Mouse (Mus musculus) liver, embryonic 15.5 days (tissue): ENCODE data around the gene Smap1. TPM values are rescaled to one million over a fixed set of nuclear protein-coding genes. Genes with fewer than 3 reads are reported as not detected.
A peak's percentile ranks its signal among the peaks of the same experiment; 100 is the strongest.
"Not testable (repeated sequence)": the region's sequence is repeated elsewhere in the genome, so short reads cannot be mapped to it uniquely, and the experiment has no call there.

Experiments used
- ATAC-seq: fragments of 200-750 bp; cut with Nextera tagmentation; 2 replicates; pipeline ENCODE4 v1.8.0; 2017; ENCODE audit warnings: moderate number of reproducible peaks, mild to moderate bottlenecking, moderate library complexity; ENCODE audit not compliant: insufficient read depth
- H3K27ac ChIP-seq: fragments of 300-500 bp; sonication (generic); replicated peaks from 2 replicates; pipeline ENCODE4 v1.5.1; 2015; ENCODE audit warnings: mild to moderate bottlenecking, inconsistent platforms
- H3K27me3 ChIP-seq: fragments of 300-500 bp; sonication (generic); 2 replicates; pipeline ENCODE4 v1.6.1; 2015; ENCODE audit warnings: mild to moderate bottlenecking, inconsistent platforms
- H3K36me3 ChIP-seq: fragments of 300-500 bp; sonication (generic); replicated peaks from 2 replicates; pipeline ENCODE4 v1.6.1; 2015; ENCODE audit warnings: moderate library complexity, mild to moderate bottlenecking, inconsistent platforms
- H3K4me1 ChIP-seq: fragments of 300-500 bp; sonication (generic); replicated peaks from 2 replicates; pipeline ENCODE4 v1.6.1; 2015; ENCODE audit warnings: inconsistent platforms
- H3K4me2 ChIP-seq: fragments of 300-500 bp; sonication (generic); 2 replicates; pipeline ENCODE4 v1.6.1; 2015; ENCODE audit warnings: moderate library complexity, mild to moderate bottlenecking, inconsistent platforms
- H3K4me3 ChIP-seq: fragments of 300-500 bp; sonication (generic); replicated peaks from 2 replicates; pipeline ENCODE4 v1.5.1; 2015; ENCODE audit warnings: mild to moderate bottlenecking, inconsistent platforms
- H3K9ac ChIP-seq: fragments of 300-500 bp; sonication (generic); 2 replicates; pipeline ENCODE4 v1.6.1; 2015; ENCODE audit warnings: moderate library complexity, mild to moderate bottlenecking, inconsistent platforms
- H3K9me3 ChIP-seq: fragments of 300-500 bp; sonication (generic); replicated peaks from 2 replicates; pipeline ENCODE4 v1.6.1; 2016; ENCODE audit warnings: inconsistent platforms
- WGBS: fragments of 180-500 bp; shearing (Covaris S2); methylation state at CpG from one replicate; pipeline ENCODE4 v1.1.7; 2015; ENCODE audit warnings: mixed read lengths; ENCODE audit not compliant: insufficient replicate concordance; 5-methylcytosine and 5-hydroxymethylcytosine counted together
- polyA plus RNA-seq: library from polyadenylated mRNA; unstranded; fragments of >200 nt; fragmentation: Nextera tagmentation; extraction: Ambion mirVana; gene quantifications from 2 replicates; pipeline ENCODE4 v1.2.1, GENCODE M21; 2015

The Smap1 gene
- 27.2 and 28.2 TPM in 2 replicates for polyA plus RNA-seq

DNA sequence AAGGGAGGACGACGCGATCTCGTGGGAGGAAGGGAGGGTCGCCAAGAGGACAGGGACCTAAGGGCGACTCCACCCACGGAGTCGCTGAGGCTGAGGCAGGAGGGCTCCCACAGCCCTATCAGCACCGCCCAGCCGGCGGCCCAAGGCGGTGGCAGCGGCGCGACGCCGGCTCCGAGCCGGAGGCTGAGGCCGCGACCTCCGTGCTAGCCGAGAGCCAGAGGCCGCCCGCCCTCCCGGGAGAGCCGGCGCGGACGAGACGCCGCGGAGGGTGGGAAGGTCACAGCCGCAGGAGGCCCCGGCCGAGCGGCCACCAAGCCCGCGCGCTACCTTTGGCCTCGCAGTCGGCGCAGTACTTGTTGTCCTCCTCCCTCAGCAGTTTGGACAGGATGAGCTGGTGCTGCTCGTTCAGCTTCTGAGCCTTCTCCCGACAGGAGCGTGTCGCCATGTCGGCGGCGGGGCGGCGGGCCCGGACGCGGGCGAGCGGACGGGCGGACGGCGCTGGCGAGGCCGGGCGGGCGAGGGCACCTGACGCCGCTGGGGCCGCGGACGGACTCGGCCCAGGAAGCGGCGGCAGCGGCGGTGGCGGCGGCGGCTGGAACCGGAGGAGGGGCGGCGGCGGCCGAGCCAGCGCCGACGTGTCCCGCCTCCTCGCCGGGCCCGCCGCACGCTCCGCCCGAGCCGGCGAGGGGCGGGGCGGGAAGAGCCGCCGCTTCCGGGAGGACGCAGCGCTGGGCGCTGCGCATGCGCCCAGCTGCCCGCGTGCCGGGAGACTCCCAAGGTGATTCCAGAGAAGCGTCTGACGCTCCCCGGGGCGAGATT is at the start of gene Smap1:
Smap1 (minus strand) TSS at position 607 of the 819 bp plus-strand sequence.
- Histone ChIP-seq H3K9me3 (0 out of 2 replicates have a peak, but pooled peaks cover 5% of the 10 kb centered on the region), H3K4me2 (peak within 1 kb of the TSS; percentile 85), H3K4me3 (peak within 1 kb of the TSS; percentile 98), H3K36me3 (no peaks in the 10 kb centered on the region), H3K27ac (peak within 1 kb of the TSS; percentile 100), H3K9ac (peak within 1 kb of the TSS; percentile 99), H3K4me1 (peaks cover 43% of the 10 kb centered on the region), H3K27me3 (no peaks in the 10 kb centered on the region)
- peak; percentile 92 for ATAC-seq
- under 1% methylated on average over 90 of the region's 113 CpGs for WGBS

DNA sequence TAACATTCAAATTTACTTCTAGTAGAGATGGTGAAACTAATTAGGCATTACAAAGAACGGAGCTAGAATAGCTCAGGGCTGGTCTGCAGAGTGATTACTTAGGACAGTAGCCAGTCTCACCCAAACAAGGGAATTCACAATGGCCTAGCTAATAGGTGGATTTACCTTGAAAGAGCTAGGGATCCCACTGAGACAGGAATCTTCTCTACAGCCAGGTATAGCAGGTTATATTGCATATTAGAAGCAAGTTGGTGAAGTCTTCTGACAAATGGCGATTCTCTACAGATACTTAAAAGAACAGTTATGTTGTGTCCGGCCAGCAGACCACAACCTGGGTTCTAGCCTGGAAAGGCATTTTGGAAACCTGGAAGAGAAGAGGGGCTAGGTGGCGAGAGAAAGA is 49.0 kb upstream of the Smap1 start:
- not testable (repeated sequence) for H3K9me3 ChIP-seq, H3K4me3 ChIP-seq, H3K27ac ChIP-seq, H3K36me3 ChIP-seq, H3K9ac ChIP-seq, ATAC-seq, H3K4me1 ChIP-seq, H3K4me2 ChIP-seq, H3K27me3 ChIP-seq
- WGBS = 72% methylated on average over 4 of the region's 4 CpGs

DNA sequence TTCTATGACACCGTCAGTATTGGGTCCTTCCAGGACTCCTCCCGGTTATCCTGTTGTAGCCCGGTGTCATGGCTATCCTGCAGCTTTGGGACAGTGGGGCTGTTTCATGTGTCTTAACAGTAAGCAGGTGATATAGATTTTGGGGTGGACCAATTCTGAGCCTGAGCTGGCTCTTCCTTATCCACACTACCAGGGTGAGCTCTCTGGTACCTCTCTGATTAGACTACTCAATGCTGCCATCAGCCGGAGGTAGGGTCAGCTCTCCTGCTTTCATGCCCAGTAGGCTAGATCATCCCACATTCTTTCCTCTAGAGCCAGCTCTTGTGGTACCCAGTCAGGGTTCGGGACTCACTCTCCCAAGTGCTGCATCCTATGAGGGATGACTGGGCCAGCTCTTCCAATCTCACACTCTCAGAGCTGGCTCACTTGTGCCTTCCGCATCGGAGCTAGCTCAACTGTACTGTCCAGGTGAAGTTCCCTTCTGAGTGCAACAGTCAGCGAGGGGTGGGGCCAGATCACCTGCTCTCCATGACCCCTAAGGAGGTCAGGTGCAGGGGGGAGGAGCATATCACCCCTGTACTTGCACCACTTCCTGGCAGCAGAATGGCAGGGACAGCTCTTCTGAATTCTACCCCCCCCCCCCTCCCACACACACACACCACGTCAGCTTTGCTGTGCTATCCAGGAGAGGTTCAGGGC is 46.1 kb upstream of the Smap1 start:
- Histone ChIP-seq H3K4me3 (no peak overlapping the region), H3K4me1 (peaks cover 2% of the 10 kb centered on the region; the same call in 1 of the 2 replicates), H3K27ac (no peak overlapping the region), H3K27me3 (no peaks in the 10 kb centered on the region), H3K9ac (no peak overlapping the region), H3K4me2 (no peak overlapping the region), H3K9me3 (no peaks in the 10 kb centered on the region), H3K36me3 (no peaks in the 10 kb centered on the region)
- WGBS = 71% methylated on average over 9 of the region's 9 CpGs
- no peak for ATAC-seq

DNA sequence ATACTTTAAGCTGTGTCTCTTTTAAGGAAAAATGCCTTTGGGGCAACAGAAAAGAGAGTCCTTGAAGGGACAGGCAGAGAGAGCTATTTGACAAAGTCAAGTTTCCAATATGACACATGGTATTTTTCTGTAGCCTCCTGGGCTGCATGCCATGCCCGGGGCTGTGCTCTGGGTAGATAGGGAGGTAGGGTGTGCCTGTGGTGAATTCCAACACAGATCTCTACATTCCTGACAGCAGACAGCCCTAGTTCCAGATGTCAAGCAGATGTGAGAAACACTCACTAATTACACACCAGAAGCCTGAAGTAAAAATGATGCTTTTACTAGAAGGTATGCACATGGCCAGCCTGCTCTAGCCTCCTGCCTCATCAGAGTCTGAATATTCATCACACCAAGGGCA is 44.1 kb upstream of the Smap1 start:
- no peak overlapping the region for H3K27ac ChIP-seq
- no peak overlapping the region for H3K4me3 ChIP-seq
- no peak overlapping the region for H3K9ac ChIP-seq
- H3K4me1 ChIP-seq = peaks cover 2% of the 10 kb centered on the region; the same call in 1 of the 2 replicates
- peak; percentile 87 for ATAC-seq
- no peaks in the 10 kb centered on the region for H3K27me3 ChIP-seq
- no peaks in the 10 kb centered on the region for H3K9me3 ChIP-seq
- no peak overlapping the region for H3K4me2 ChIP-seq
- 33% methylated on average over 1 of the region's 1 CpGs for WGBS
- no peaks in the 10 kb centered on the region for H3K36me3 ChIP-seq

DNA sequence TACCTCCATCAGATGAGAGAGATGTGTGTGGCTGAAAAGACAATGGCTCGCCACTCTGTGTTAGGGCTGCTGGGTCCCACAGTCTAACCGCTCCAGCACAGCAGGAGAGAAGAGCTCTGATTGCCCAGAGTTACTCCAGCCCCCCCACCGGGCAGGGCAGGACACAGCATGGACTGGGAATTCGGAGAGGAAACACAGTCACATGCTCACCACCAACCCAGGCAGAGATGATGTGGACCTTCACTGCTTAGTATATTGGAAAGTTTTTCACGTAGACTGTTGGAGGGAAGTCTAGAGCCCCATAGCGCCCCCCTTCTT is 37.3 kb upstream of the Smap1 start:
- no peak for ATAC-seq
- 23% methylated on average over 6 of the region's 6 CpGs for WGBS

DNA sequence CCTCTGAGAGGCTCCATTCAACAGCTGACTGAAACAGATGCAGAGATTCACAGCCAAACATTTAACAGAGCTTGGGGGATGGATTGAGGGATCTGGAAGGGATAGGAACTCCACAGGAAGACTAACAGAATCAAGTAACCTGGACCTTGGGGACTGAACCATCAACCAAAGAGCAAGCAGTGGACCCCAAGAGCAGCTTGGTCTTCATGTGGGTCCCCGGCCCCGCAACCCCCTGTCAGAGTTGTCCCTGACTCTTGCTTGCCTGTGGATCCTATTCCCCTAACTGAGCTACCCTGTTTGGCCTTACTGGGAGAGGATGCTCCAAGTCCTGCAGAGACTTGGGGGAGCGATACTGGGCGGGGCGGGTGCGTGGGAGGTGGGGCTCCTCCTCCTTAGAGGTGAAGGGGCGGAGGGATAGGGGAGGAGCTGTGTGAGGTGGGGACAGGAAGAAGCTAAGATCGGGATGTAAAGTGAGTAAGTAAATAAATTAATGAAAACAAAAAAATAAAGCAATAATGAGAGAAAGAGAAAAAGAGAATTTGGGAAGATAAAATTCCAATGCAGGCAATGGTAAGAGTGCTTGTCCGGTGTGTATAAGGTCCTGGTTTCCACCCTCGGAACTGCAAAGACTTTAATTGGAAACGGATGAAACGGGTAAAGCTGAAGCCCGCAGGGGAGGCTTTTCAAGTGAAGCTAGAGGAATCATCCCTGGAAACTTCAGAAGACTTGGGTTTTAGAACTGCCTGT is 36.7 kb upstream of the Smap1 start:
- no peaks in the 10 kb centered on the region for H3K36me3 ChIP-seq
- H3K4me3 ChIP-seq = no peak overlapping the region
- H3K4me2 ChIP-seq = peak overlapping the region; percentile 32; the same call in 1 of the 2 replicates
- H3K9me3 ChIP-seq = no peaks in the 10 kb centered on the region
- no peak overlapping the region for H3K9ac ChIP-seq
- H3K27ac ChIP-seq = no peak overlapping the region
- WGBS = 17% methylated on average over 13 of the region's 13 CpGs
- H3K27me3 ChIP-seq = peaks cover 9% of the 10 kb centered on the region; the same call in 1 of the 2 replicates
- ATAC-seq = no peak
- H3K4me1 ChIP-seq = 0 out of 2 replicates have a peak, but pooled peaks cover 2% of the 10 kb centered on the region

More for the DNA sequence above, 37.3 kb upstream of the Smap1 start:
- H3K27me3 ChIP-seq = peaks cover 9% of the 10 kb centered on the region; the same call in 1 of the 2 replicates
- no peak overlapping the region for H3K9ac ChIP-seq
- peak overlapping the region; percentile 32; the same call in 1 of the 2 replicates for H3K4me2 ChIP-seq
- H3K27ac ChIP-seq = no peak overlapping the region
- H3K4me3 ChIP-seq = no peak overlapping the region
- H3K36me3 ChIP-seq = no peaks in the 10 kb centered on the region
- no peaks in the 10 kb centered on the region for H3K9me3 ChIP-seq
- 0 out of 2 replicates have a peak, but pooled peaks cover 2% of the 10 kb centered on the region for H3K4me1 ChIP-seq

DNA sequence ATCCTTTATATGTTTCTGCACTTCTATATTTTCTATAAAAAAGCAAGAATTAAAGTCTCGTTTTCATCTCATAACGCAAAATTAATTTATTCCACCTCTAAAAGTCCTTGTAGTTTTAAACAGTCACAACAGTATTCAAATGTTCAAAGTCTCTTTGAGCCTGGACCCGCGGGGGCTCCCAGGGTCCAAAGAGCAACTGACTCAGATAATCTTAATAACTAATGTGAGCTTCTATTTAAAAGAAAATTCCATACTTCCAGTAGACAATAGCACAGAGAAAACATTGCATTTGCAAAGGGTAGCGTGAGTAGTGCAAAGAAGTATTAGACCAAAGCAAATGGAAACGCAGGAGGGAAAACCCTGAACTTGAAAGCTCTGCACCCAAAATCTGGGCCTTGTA is 36.0 kb upstream of the Smap1 start:
- ATAC-seq = no peak
- 65% methylated on average over 6 of the region's 6 CpGs for WGBS
- H3K4me3 ChIP-seq = no peak overlapping the region
- no peak overlapping the region for H3K27ac ChIP-seq
- no peaks in the 10 kb centered on the region for H3K36me3 ChIP-seq
- H3K27me3 ChIP-seq = peaks cover 9% of the 10 kb centered on the region; the same call in 1 of the 2 replicates
- H3K4me1 ChIP-seq = no peaks in the 10 kb centered on the region
- H3K9me3 ChIP-seq = no peaks in the 10 kb centered on the region
- no peak overlapping the region for H3K4me2 ChIP-seq
- no peak overlapping the region for H3K9ac ChIP-seq

DNA sequence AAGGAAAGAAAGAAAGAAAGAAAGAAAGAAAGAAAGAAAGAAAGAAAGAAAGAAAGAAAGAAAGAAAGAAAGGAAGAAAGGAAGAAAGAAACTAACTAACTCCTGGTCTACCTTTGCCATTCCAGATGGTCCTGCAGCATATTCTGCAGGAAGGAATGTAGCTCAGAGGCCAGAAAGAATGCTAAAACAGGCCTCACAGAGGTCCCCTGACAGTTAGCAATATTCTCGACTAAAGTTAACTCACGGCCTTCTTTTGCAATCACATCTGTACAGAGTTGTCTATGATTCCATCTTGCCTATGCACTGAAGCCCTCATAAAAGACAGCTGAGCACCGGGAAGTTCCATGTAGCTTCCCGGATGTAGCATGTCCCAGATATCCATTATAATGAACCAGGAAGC is 33.4 kb upstream of the Smap1 start:
- ATAC-seq = no peak
- no peak overlapping the region for H3K4me3 ChIP-seq
- H3K4me2 ChIP-seq = no peak overlapping the region
- H3K9ac ChIP-seq = no peak overlapping the region
- H3K27me3 ChIP-seq = peaks cover 9% of the 10 kb centered on the region; the same call in 1 of the 2 replicates
- 66% methylated on average over 4 of the region's 4 CpGs for WGBS
- H3K9me3 ChIP-seq = no peaks in the 10 kb centered on the region
- H3K36me3 ChIP-seq = no peaks in the 10 kb centered on the region
- no peaks in the 10 kb centered on the region for H3K4me1 ChIP-seq
- no peak overlapping the region for H3K27ac ChIP-seq

DNA sequence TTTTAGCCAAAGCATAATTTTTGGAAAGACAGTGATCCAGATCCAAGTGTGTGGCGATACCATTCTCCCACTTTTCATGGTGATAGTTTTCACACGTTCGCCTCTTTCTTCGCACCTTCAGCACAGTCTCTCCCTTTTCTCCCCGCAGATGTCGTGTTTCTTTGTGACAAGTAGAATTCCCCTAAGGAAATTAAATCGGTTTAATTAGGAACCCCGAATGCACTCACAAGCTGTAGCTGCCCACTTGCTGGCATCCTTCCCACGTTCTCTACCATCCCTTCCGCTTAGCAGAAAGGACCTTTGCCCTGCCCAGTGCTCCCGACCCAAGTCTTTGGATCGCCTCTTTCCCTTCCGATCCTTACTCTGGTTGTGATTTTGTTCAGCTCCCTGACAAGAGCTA is 31.8 kb upstream of the Smap1 start:
- no peak for ATAC-seq
- Histone ChIP-seq H3K27me3 (0 out of 2 replicates have a peak, but pooled peaks cover 5% of the 10 kb centered on the region), H3K9ac (no peak overlapping the region), H3K4me2 (no peak overlapping the region), H3K36me3 (no peaks in the 10 kb centered on the region), H3K27ac (no peak overlapping the region), H3K4me3 (no peak overlapping the region), H3K9me3 (no peaks in the 10 kb centered on the region), H3K4me1 (no peaks in the 10 kb centered on the region)
- WGBS = 74% methylated on average over 13 of the region's 13 CpGs

DNA sequence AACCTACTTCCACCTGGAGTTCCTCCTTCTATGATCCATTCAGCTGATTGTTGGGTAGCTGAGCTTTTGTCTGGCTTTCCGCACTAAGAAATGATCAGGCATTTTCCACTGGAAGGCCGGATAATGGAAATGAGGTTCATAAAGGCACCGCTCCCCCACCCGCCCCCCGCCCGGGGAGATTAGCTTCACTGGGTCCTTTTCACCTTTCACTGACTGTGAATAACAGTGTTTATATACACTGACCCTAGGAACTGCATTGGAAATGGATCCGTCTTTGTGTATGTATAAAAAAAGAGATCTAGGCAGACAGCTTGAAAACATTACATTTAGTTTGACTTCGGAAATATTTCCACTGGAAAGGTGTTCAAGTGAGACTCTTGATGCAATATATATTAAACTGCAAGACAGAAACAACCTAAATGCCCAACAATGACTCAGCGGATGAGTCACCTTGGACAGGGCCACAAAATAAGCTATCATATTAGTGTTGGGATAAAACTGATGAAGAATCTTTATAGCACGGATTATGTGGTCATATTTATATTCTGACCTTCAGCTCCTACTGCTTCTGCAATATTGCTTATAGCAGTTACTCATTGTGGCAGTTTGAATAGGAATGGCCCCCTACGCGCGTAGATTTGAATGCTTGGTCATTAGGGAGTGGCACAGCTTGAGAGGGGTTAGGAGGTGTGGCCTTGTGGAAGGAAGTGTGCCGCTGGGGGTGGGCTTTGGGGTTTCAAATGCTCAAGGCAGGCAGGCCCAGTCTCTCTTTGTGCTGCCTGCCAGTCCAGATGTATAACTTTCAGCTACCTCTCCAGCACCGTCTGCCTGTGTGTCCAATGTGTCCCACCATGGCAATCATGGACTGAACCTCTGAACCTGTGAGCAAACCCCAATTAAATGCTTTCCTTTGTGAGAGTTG is 26.9 kb upstream of the Smap1 start:
- Histone ChIP-seq H3K36me3 (no peaks in the 10 kb centered on the region), H3K9me3 (no peaks in the 10 kb centered on the region), H3K27ac (no peak overlapping the region), H3K4me2 (no peak overlapping the region), H3K4me3 (no peak overlapping the region), H3K4me1 (no peaks in the 10 kb centered on the region), H3K27me3 (no peaks in the 10 kb centered on the region), H3K9ac (no peak overlapping the region)
- WGBS = 77% methylated on average over 15 of the region's 15 CpGs
- no peak for ATAC-seq
